Mouse (Mus musculus): ENCODE measurements around the gene Wipi1. TPM values are rescaled to one million over a fixed set of nuclear protein-coding genes. Genes with fewer than 3 reads are reported as not detected.
"Not testable (repeated sequence)": the region's sequence is repeated elsewhere in the genome, so short reads cannot be mapped to it uniquely, and the experiment has no call there.

Wipi1 gene
- polyA plus RNA-seq (2015; fragmentation: Nextera tagmentation; extraction: Ambion mirVana): 42.0 and 42.6 TPM in 2 replicates

DNA sequence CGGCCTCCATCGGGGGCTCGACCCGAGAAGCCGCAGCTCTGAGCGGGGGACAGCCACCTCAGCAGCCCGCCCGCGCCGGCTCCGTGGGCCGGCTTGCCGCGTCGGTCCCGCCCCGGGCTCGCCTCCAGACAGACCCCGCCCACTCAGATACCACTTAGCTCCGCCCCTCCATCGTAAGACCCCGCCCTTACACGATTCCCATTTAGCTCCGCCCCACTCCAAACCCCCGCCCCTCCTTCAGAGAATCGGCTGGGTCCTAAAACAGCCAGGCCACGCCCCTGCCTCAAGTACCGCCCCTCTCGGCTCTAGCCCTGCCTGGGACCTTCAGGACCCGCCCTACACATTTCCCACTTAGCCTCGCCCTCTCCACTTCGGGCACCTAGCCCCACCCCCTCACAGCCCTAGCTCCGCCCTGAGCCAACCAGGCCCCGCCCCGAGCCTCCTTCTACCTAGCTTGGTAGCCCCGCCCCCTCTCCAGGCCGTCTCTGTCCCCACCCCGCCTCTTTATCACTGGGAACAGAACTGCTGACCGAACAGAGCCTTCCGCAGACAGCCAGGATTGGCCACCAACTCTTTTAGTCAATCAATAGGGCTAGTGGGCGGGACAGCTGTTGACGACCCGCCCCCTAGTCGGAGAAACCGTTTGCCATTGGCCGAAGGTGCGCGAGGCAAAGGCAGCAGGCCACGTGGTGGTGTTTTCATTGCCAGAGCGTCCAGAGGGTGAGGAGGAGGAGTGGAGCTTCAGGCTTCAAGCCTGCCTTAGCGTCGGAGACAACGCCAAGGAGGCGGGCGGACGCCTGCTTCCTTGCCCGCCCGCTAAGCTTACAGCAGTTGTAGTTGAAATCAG, at the start of gene Wipi1:
Wipi1 (minus strand) TSS at position 665 of the 847 bp plus-strand sequence.
- WGBS: under 1% methylated on average over 57 of the region's 58 CpGs
- H3K9ac ChIP-seq (ENCODE audit: low read depth, low read length): peak within 1 kb of the TSS; percentile 78
- H3K36me3 ChIP-seq (ENCODE audit: insufficient read depth, low read length): no peaks in the 10 kb centered on the region
- ATAC-seq (replicated peaks; ENCODE audit: low FRiP score, low read depth) (peak; percentile 97), DNase-seq (ENCODE audit: low spot score) (peak; percentile 100)
- H3K9me3 ChIP-seq (replicated peaks; ENCODE audit: low read length): no peaks in the 10 kb centered on the region
- no peak for TF ChIP-seq CTCF (IDR thresholded peaks at IDR 0.05; ENCODE audit: low read depth)
- H3K4me3 ChIP-seq (replicated peaks; ENCODE audit: low read depth, low read length): peak within 1 kb of the TSS; percentile 65
- peak within 1 kb of the TSS; percentile 68 for H3K4me2 ChIP-seq (ENCODE audit: low read length)
- H3K27me3 ChIP-seq (ENCODE audit: insufficient read depth, low read length): no peaks in the 10 kb centered on the region
- H3K27ac ChIP-seq: peak within 1 kb of the TSS; percentile 89
- peaks cover 8% of the 10 kb centered on the region for H3K4me1 ChIP-seq (replicated peaks; ENCODE audit: insufficient read depth, low read length)

- H3K9ac ChIP-seq (ENCODE audit: low read depth, low read length); H3K9me3 ChIP-seq (replicated peaks; ENCODE audit: low read length); H3K4me3 ChIP-seq (replicated peaks; ENCODE audit: low read depth, low read length); H3K27ac ChIP-seq; H3K4me1 ChIP-seq (replicated peaks; ENCODE audit: insufficient read depth, low read length); DNase-seq (ENCODE audit: low spot score); H3K4me2 ChIP-seq (ENCODE audit: low read length); H3K27me3 ChIP-seq (ENCODE audit: insufficient read depth, low read length); ATAC-seq (replicated peaks; ENCODE audit: low FRiP score, low read depth): not testable (repeated sequence)
- peaks cover 60% of the 10 kb centered on the region for H3K36me3 ChIP-seq (ENCODE audit: insufficient read depth, low read length)
- 89% methylated on average over 8 of the region's 8 CpGs for WGBS
These were observed 48.8 kb upstream of the Wipi1 start for GRCm38 (mm10) chr11:109660526-109660925.

GRCm38 (mm10) chr11:109656232-109656631, 44.5 kb upstream of the Wipi1 start:
- ATAC-seq (replicated peaks; ENCODE audit: low FRiP score, low read depth) (no peak), DNase-seq (ENCODE audit: low spot score) (no peak)
- 92% methylated on average over 7 of the region's 7 CpGs for WGBS
- H3K4me1 ChIP-seq (replicated peaks; ENCODE audit: insufficient read depth, low read length): peaks cover 14% of the 10 kb centered on the region; the same call in 1 of the 2 replicates
- H3K27me3 ChIP-seq (ENCODE audit: insufficient read depth, low read length): no peaks in the 10 kb centered on the region
- TF ChIP-seq CTCF (IDR thresholded peaks at IDR 0.05; ENCODE audit: low read depth): no peak
- no peak overlapping the region for H3K4me3 ChIP-seq (replicated peaks; ENCODE audit: low read depth, low read length)
- H3K9me3 ChIP-seq (replicated peaks; ENCODE audit: low read length): no peaks in the 10 kb centered on the region
- peaks cover 39% of the 10 kb centered on the region for H3K36me3 ChIP-seq (ENCODE audit: insufficient read depth, low read length)
- H3K4me2 ChIP-seq (ENCODE audit: low read length): no peak overlapping the region
- no peak overlapping the region for H3K27ac ChIP-seq
- no peak overlapping the region for H3K9ac ChIP-seq (ENCODE audit: low read depth, low read length)

- H3K27ac ChIP-seq: no peak overlapping the region
- H3K27me3 ChIP-seq (ENCODE audit: insufficient read depth, low read length): no peaks in the 10 kb centered on the region
- H3K36me3 ChIP-seq (ENCODE audit: insufficient read depth, low read length): peaks cover 23% of the 10 kb centered on the region; the same call in 1 of the 2 replicates
- DNase-seq (ENCODE audit: low spot score): no peak
- no peak overlapping the region for H3K4me3 ChIP-seq (replicated peaks; ENCODE audit: low read depth, low read length)
- no peak overlapping the region for H3K4me2 ChIP-seq (ENCODE audit: low read length)
- WGBS: 80% methylated on average over 6 of the region's 6 CpGs
- TF ChIP-seq CTCF (IDR thresholded peaks at IDR 0.05; ENCODE audit: low read depth): no peak
- H3K9me3 ChIP-seq (replicated peaks; ENCODE audit: low read length): no peaks in the 10 kb centered on the region
- peaks cover 19% of the 10 kb centered on the region for H3K4me1 ChIP-seq (replicated peaks; ENCODE audit: insufficient read depth, low read length)
- H3K9ac ChIP-seq (ENCODE audit: low read depth, low read length): no peak overlapping the region
- no peak for ATAC-seq (replicated peaks; ENCODE audit: low FRiP score, low read depth)
These were observed 42.8 kb upstream of the Wipi1 start for GRCm38 (mm10) chr11:109654581-109654980.

DNA sequence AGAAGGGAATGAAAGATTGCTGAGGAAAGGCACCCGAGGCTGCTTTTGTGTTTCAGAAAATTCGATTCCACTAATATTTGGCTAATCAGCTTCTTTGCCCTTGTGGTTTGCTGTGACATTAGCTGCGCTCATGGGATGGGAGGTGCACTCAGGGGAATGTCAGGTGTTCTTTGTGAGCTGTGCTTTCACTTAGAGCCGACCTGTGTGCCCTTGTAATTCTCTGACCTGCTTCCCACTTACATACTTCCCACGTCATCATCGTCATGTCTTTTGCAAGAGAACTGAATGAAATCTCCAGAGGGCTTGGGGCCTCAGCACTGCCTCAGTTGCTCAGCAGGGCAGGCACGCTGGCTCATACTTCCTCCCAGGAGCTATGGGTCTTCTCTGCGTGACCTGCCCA, 41.4 kb upstream of the Wipi1 start:
- 62% methylated on average over 8 of the region's 8 CpGs for WGBS
- TF ChIP-seq CTCF (IDR thresholded peaks at IDR 0.05; ENCODE audit: low read depth): no peak
- H3K9ac ChIP-seq (ENCODE audit: low read depth, low read length): no peak overlapping the region
- no peaks in the 10 kb centered on the region for H3K9me3 ChIP-seq (replicated peaks; ENCODE audit: low read length)
- H3K27ac ChIP-seq: no peak overlapping the region
- peaks cover 26% of the 10 kb centered on the region for H3K4me1 ChIP-seq (replicated peaks; ENCODE audit: insufficient read depth, low read length)
- no peak for DNase-seq (ENCODE audit: low spot score)
- peak overlapping the region; percentile 70 for H3K4me2 ChIP-seq (ENCODE audit: low read length)
- H3K4me3 ChIP-seq (replicated peaks; ENCODE audit: low read depth, low read length): 0 out of 2 replicates have a peak overlapping the region, but pooled peaks have one; percentile 4
- no peak for ATAC-seq (replicated peaks; ENCODE audit: low FRiP score, low read depth)
- H3K27me3 ChIP-seq (ENCODE audit: insufficient read depth, low read length): no peaks in the 10 kb centered on the region
- peaks cover 16% of the 10 kb centered on the region; the same call in 1 of the 2 replicates for H3K36me3 ChIP-seq (ENCODE audit: insufficient read depth, low read length)

GRCm38 (mm10) chr11:109652505-109652904, 40.7 kb upstream of the Wipi1 start:
- no peak for ATAC-seq (replicated peaks; ENCODE audit: low FRiP score, low read depth)
- 34% methylated on average over 6 of the region's 6 CpGs for WGBS
- no peaks in the 10 kb centered on the region for H3K27me3 ChIP-seq (ENCODE audit: insufficient read depth, low read length)
- peak overlapping the region; percentile 70 for H3K4me2 ChIP-seq (ENCODE audit: low read length)
- H3K36me3 ChIP-seq (ENCODE audit: insufficient read depth, low read length): peaks cover 16% of the 10 kb centered on the region; the same call in 1 of the 2 replicates
- H3K9ac ChIP-seq (ENCODE audit: low read depth, low read length): peak overlapping the region; percentile 97; the same call in 1 of the 2 replicates
- H3K4me1 ChIP-seq (replicated peaks; ENCODE audit: insufficient read depth, low read length): peaks cover 26% of the 10 kb centered on the region
- H3K4me3 ChIP-seq (replicated peaks; ENCODE audit: low read depth, low read length): peak overlapping the region; percentile 97
- DNase-seq (ENCODE audit: low spot score): no peak
- H3K9me3 ChIP-seq (replicated peaks; ENCODE audit: low read length): no peaks in the 10 kb centered on the region
- no peak overlapping the region for H3K27ac ChIP-seq
- TF ChIP-seq CTCF (IDR thresholded peaks at IDR 0.05; ENCODE audit: low read depth): no peak
